Mouse (Mus musculus): ENCODE measurements around the gene Bub1b. TPM values are rescaled to one million over a fixed set of nuclear protein-coding genes. Genes with fewer than 3 reads are reported as not detected.

The Bub1b gene
- polyA plus RNA-seq, 1 experiment from 2014 or later, result 42.9 TPM

DNA sequence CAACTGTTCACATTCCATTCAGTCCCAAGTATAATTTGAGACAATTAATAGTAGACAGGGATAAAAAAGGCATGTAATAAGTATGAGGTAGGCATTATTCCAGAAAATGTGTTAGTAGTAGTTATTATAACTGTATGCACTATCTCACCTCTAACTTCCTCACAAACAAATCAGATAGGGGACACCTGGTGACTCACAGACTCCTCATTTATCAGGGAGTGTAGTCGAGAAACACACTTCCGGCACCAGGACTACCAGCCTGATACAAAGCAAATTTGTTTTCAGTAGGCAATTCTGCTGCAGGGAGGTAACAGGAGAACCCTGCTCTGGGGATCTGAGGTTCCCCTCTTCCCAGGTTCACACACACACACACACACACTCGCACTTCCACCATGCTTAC is 24.9 kb upstream of the Bub1b start:
- Histone ChIP-seq H3K4me2 (replicated peaks) (no peak overlapping the region), H3K27me3 (no peaks in the 10 kb centered on the region), H3K4me1 (no peaks in the 10 kb centered on the region), H3K27ac (replicated peaks) (no peak overlapping the region), H3K36me3 (no peaks in the 10 kb centered on the region), H3K9ac (replicated peaks) (no peak overlapping the region), H3K4me3 (no peak overlapping the region), H3K9me3 (no peaks in the 10 kb centered on the region)
- 86% methylated on average over 3 of the region's 3 CpGs for WGBS
- no peak for ATAC-seq (replicated peaks)

DNA sequence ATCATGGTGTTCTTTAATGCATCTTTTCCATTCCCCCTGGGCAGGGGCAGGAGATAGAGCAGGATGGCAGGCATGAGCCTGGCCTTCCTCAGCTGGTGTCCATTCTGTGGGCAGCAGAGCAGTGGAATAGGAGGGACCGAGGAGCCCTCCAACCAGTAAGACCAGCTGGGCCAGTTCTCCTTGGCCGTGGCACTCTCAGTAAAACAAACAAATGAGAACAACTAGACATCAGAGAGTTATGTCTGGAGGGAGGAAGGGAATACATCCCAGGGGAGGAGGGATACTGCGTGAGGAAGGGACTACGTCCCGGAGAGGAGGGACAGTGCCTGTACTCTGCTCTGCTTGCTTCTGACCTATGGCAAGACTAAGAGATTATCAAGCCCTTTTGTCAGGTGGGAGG is 12.0 kb upstream of the Bub1b start:
- 77% methylated on average over 5 of the region's 5 CpGs for WGBS
- no peaks in the 10 kb centered on the region for H3K4me1 ChIP-seq
- H3K9me3 ChIP-seq, result no peaks in the 10 kb centered on the region
- no peak overlapping the region for H3K4me2 ChIP-seq (replicated peaks)
- no peaks in the 10 kb centered on the region for H3K36me3 ChIP-seq
- H3K27ac ChIP-seq (replicated peaks), result no peak overlapping the region
- H3K9ac ChIP-seq (replicated peaks), result no peak overlapping the region
- no peak for ATAC-seq (replicated peaks)
- no peak overlapping the region for H3K4me3 ChIP-seq
- H3K27me3 ChIP-seq, result no peaks in the 10 kb centered on the region

- no peak overlapping the region for H3K9ac ChIP-seq (replicated peaks)
- H3K4me1 ChIP-seq, result no peaks in the 10 kb centered on the region
- 66% methylated on average over 3 of the region's 3 CpGs for WGBS
- H3K4me2 ChIP-seq (replicated peaks), result no peak overlapping the region
- H3K27me3 ChIP-seq, result no peaks in the 10 kb centered on the region
- no peak overlapping the region for H3K4me3 ChIP-seq
- no peaks in the 10 kb centered on the region for H3K9me3 ChIP-seq
- H3K36me3 ChIP-seq, result no peaks in the 10 kb centered on the region
- no peak for ATAC-seq (replicated peaks)
- H3K27ac ChIP-seq (replicated peaks), result no peak overlapping the region
Measured at GRCm38 (mm10) chr2:118587686-118588085, 10.3 kb upstream of the Bub1b start.

- Histone ChIP-seq H3K27ac (replicated peaks) (no peak overlapping the region), H3K4me1 (no peaks in the 10 kb centered on the region), H3K9me3 (no peaks in the 10 kb centered on the region), H3K27me3 (no peaks in the 10 kb centered on the region), H3K4me3 (no peak overlapping the region), H3K4me2 (replicated peaks) (no peak overlapping the region), H3K9ac (replicated peaks) (no peak overlapping the region), H3K36me3 (no peaks in the 10 kb centered on the region)
- WGBS, result 90% methylated on average over 4 of the region's 4 CpGs
- ATAC-seq (replicated peaks), result no peak
Measured at GRCm38 (mm10) chr2:118591083-118591482, 6.9 kb upstream of the Bub1b start.

DNA sequence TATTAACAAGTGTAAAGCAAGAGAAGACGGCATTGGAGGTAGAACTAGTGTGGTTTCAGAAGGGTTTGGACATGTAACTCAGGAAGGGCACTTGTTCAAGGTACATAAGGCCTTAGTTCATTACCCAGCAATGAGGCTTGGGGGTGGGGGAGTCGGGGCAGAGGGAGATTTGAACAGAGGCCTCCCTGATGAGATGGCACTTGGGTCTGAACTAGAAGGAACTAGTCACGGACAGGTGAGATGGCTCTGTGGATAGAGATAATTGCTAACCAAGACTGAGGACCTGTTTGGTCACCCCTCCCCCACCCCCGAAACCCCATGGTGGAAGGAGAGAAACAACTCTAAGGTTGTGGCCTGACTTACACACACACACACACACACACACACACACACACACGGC is 1.1 kb downstream of the Bub1b start:
- ATAC-seq (replicated peaks), result no peak
- H3K4me2 ChIP-seq (replicated peaks), result peak overlapping the region; percentile 61
- peak overlapping the region; percentile 78 for H3K4me3 ChIP-seq
- H3K9me3 ChIP-seq, result no peaks in the 10 kb centered on the region
- no peaks in the 10 kb centered on the region for H3K27me3 ChIP-seq
- H3K9ac ChIP-seq (replicated peaks), result peak overlapping the region; percentile 55; the same call in 1 of the 2 replicates
- no peak overlapping the region for H3K27ac ChIP-seq (replicated peaks)
- 39% methylated on average over 5 of the region's 5 CpGs for whole genome bisulfite sequencing
- H3K36me3 ChIP-seq, result no peaks in the 10 kb centered on the region
- peaks cover 22% of the 10 kb centered on the region for H3K4me1 ChIP-seq

DNA sequence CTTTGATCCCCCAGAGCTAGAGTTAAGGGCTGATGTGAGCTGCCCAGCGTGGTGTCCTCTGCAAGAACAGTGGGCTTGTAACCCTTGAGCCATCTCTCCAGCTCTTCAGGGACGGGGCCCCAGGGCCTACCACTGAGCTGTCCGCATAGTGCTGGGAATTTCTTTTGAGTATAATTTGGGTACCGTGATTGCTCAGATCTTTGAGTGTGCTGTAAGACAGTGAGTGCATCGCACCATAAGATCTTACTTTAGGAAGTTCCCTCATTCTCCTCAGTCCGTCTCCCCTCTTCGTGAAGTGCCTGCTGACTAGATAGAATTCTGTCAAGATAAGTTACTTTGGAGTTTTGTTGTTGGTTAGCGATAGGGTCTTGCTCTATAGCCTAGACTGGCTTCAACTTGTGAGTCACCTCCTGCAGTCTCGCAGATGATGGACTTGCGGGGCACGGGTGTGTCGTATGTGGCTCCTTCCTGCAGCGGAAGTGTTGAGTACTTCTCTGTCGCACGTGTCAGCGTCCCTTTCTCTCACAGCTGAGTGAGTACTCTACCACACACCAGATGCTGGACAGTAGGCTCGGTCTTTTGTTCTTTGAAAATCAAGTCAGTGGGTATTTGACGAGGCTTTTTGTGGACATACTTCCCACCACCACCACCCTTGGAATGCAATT is 3.7 kb downstream of the Bub1b start:
- Histone ChIP-seq H3K4me3 (no peak overlapping the region), H3K9me3 (no peaks in the 10 kb centered on the region), H3K4me1 (peaks cover 22% of the 10 kb centered on the region), H3K9ac (replicated peaks) (no peak overlapping the region), H3K27me3 (no peaks in the 10 kb centered on the region), H3K4me2 (replicated peaks) (no peak overlapping the region), H3K36me3 (peaks cover 14% of the 10 kb centered on the region), H3K27ac (replicated peaks) (no peak overlapping the region)
- WGBS, result 87% methylated on average over 18 of the region's 18 CpGs
- ATAC-seq (replicated peaks), result no peak

DNA sequence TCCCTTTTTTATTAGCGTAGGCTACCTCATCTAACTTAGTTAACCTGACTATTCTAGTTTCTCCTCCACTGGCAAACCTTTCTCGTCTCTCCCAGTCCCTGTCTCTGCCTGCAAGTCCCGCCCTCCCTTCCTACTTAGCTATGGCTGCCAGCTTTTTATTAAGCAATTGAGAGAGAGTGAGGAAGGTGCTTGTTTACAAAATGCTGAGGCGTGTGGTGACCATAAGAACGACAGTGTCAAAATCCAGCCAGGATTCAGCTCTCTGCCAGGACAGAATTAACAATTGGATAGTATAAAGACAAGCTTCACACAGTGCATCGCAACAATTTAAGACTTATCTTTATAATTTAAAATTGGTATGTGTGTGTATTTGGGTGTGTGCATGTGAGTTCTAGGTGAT is 6.1 kb downstream of the Bub1b start:
- 95% methylated on average over 6 of the region's 6 CpGs for WGBS
- H3K4me2 ChIP-seq (replicated peaks), result no peak overlapping the region
- H3K9ac ChIP-seq (replicated peaks), result no peak overlapping the region
- no peaks in the 10 kb centered on the region for H3K9me3 ChIP-seq
- peaks cover 14% of the 10 kb centered on the region for H3K36me3 ChIP-seq
- peaks cover 15% of the 10 kb centered on the region for H3K4me1 ChIP-seq
- H3K27ac ChIP-seq (replicated peaks), result no peak overlapping the region
- H3K27me3 ChIP-seq, result no peaks in the 10 kb centered on the region
- ATAC-seq (replicated peaks), result no peak
- H3K4me3 ChIP-seq, result no peak overlapping the region

- Histone ChIP-seq H3K4me3 (no peak overlapping the region), H3K27me3 (no peaks in the 10 kb centered on the region), H3K27ac (replicated peaks) (no peak overlapping the region), H3K4me1 (no peaks in the 10 kb centered on the region; the same call in 1 of the 2 replicates), H3K36me3 (peaks cover 17% of the 10 kb centered on the region), H3K4me2 (replicated peaks) (no peak overlapping the region), H3K9ac (replicated peaks) (no peak overlapping the region), H3K9me3 (no peaks in the 10 kb centered on the region)
- ATAC-seq (replicated peaks), result no peak
- 63% methylated on average over 2 of the region's 2 CpGs for WGBS
Measured at GRCm38 (mm10) chr2:118606032-118606431, 8.0 kb downstream of the Bub1b start.

DNA sequence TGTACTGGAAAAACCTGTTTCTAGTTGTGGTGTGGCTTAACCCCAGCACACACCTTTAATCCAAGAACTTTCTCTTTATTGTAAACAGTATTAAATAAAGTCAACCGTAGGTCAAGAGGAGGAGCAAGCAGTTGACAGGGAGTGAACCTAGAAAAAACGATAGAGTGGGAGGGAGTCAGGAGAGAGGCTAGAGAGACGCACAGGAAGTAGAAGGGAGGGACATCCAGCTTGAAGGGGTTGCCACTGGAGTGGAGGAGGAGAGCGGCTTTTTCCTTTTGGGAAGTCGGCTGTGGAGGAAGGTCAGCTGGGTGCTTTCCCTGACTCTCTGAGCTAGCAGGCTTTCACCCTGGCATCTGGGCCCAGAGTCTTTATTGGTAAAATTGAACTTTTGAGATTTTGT is 9.0 kb downstream of the Bub1b start:
- no peak for ATAC-seq (replicated peaks)
- Histone ChIP-seq H3K27ac (replicated peaks) (no peak overlapping the region), H3K36me3 (peaks cover 17% of the 10 kb centered on the region), H3K4me2 (replicated peaks) (no peak overlapping the region), H3K4me1 (no peaks in the 10 kb centered on the region; the same call in 1 of the 2 replicates), H3K9ac (replicated peaks) (no peak overlapping the region), H3K9me3 (no peaks in the 10 kb centered on the region), H3K27me3 (no peaks in the 10 kb centered on the region), H3K4me3 (no peak overlapping the region)
- 88% methylated on average over 5 of the region's 5 CpGs for WGBS

DNA sequence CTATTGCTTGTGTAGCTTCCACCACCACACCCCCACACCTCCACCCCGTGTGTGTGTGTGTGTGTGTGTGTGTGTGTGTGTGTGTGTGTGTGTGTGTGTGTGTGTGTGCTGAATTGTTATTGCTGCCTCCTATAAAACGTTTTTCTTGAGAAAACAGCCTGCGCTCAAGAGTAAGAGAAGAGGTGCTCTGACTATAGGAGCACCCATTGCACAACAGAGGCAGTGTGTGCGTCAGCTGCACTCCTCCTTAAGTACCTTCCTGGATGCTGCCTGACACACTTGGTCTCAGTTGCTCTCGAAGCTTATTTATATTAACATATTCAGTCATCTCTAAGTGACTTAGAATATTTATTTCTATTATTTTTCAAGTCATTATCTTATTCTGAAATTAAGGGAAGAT is 20.0 kb downstream of the Bub1b start:
- H3K4me3 ChIP-seq, result no peak overlapping the region
- H3K27me3 ChIP-seq, result no peaks in the 10 kb centered on the region
- ATAC-seq (replicated peaks), result no peak
- H3K9me3 ChIP-seq, result no peaks in the 10 kb centered on the region
- 95% methylated on average over 5 of the region's 5 CpGs for WGBS
- no peak overlapping the region for H3K9ac ChIP-seq (replicated peaks)
- peaks cover 30% of the 10 kb centered on the region for H3K36me3 ChIP-seq
- H3K27ac ChIP-seq (replicated peaks), result no peak overlapping the region
- no peaks in the 10 kb centered on the region for H3K4me1 ChIP-seq
- H3K4me2 ChIP-seq (replicated peaks), result no peak overlapping the region

DNA sequence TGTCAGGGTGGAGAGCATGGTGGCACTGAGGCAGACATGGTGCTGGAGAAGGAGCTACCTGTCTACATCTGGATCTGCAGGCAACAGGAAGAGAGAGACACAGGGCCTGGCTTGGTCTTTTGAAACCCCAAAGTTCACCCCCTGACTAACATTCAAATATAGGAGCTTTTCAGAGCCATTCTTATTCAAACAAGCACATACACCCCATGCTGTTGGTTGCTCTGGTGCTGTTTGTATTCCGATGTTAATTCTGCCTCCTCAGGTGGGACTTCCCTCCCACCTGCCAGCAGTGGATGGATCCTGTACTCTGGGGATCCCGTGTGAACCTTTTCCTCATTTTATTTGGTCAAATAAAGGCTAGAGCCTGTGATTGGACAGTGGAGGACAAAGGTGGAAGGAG is 22.1 kb downstream of the Bub1b start:
- WGBS, result 69% methylated on average over 2 of the region's 2 CpGs
- ATAC-seq (replicated peaks), result no peak
- Histone ChIP-seq H3K4me1 (no peaks in the 10 kb centered on the region), H3K9me3 (no peaks in the 10 kb centered on the region), H3K9ac (replicated peaks) (no peak overlapping the region), H3K4me3 (no peak overlapping the region), H3K27ac (replicated peaks) (no peak overlapping the region), H3K27me3 (no peaks in the 10 kb centered on the region), H3K36me3 (peaks cover 31% of the 10 kb centered on the region), H3K4me2 (replicated peaks) (no peak overlapping the region)

DNA sequence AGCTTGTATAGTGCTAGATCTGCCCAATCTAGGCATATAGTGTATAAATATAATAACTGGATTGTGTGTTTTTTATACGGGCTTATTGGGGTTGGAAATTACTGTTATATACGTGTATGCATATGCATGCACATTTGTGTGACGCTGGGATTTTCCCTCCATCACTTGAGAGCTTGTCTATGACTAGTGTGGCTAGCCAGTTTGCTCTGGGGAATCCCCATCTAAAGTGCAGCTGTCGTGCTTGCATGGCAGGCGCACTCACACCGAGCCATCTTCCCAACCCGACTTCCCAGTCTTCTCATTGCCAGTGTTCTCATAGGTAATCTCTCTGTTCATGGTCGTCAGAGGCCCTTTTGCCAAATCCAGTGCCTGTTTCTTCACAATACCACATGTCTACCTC is 22.6 kb downstream of the Bub1b start:
- ATAC-seq (replicated peaks), result no peak
- no peaks in the 10 kb centered on the region for H3K27me3 ChIP-seq
- no peaks in the 10 kb centered on the region for H3K9me3 ChIP-seq
- no peaks in the 10 kb centered on the region for H3K4me1 ChIP-seq
- no peak overlapping the region for H3K4me3 ChIP-seq
- peaks cover 28% of the 10 kb centered on the region for H3K36me3 ChIP-seq
- no peak overlapping the region for H3K9ac ChIP-seq (replicated peaks)
- WGBS, result 90% methylated on average over 8 of the region's 8 CpGs
- no peak overlapping the region for H3K27ac ChIP-seq (replicated peaks)
- no peak overlapping the region for H3K4me2 ChIP-seq (replicated peaks)

GRCm38 (mm10) chr2:118629276-118629675 is 31.3 kb downstream of the Bub1b start:
- Histone ChIP-seq H3K4me3 (no peak overlapping the region), H3K4me2 (replicated peaks) (no peak overlapping the region), H3K36me3 (peaks cover 23% of the 10 kb centered on the region), H3K27ac (replicated peaks) (no peak overlapping the region), H3K27me3 (no peaks in the 10 kb centered on the region), H3K4me1 (no peaks in the 10 kb centered on the region), H3K9ac (replicated peaks) (no peak overlapping the region), H3K9me3 (no peaks in the 10 kb centered on the region)
- 87% methylated on average over 6 of the region's 6 CpGs for WGBS
- ATAC-seq (replicated peaks), result no peak
